Mouse (Mus musculus) megakaryocyte progenitor cell, adult 5-6 weeks (primary cell): ENCODE measurements around the gene Csf2. TPM values are rescaled to one million over a fixed set of nuclear protein-coding genes. Genes with fewer than 3 reads are reported as not detected.

ENCODE experiments used
- ATAC-seq: replicated peaks from 2 replicates; pipeline ENCODE4 v1.8.0; 2016; ENCODE audit warnings: mild to moderate bottlenecking, moderate TSS enrichment, inconsistent platforms; ENCODE audit not compliant: poor library complexity
- total RNA-seq, 2 experiments: library from RNA; stranded (forward) in 1 of 2; stranded (reverse) in 1 of 2; fragments of 157-497, 149-512 nt in 1 of 2; fragments of 200-1000 nt in 1 of 2; gene quantifications; 2 replicates each; pipeline versions ENCODE4 v1.2.3 to v1.2.4; 2015 to 2017

Gene Csf2
- total RNA-seq, 2 experiments from 2014 or later: not detected

DNA sequence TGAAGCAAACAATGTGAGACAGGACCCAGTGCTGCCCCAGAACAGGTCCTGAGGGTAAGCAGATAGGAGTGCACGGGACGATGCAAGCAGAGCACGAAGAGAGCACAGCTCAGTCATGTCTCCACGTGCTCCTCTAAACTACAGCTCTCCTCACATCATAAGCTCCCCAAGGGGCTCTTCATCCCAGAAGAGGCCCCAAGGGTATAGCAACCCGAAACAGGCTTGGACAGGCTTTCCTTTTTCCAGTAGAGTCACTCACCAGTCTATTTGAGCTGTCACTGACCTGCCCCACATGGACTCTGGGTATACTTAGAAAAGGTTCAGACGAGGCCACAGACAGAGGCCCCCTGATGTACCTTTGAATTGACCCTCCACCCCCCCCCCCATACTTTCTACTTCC is 5.0 kb downstream of the Csf2 start:
- no peak for ATAC-seq

DNA sequence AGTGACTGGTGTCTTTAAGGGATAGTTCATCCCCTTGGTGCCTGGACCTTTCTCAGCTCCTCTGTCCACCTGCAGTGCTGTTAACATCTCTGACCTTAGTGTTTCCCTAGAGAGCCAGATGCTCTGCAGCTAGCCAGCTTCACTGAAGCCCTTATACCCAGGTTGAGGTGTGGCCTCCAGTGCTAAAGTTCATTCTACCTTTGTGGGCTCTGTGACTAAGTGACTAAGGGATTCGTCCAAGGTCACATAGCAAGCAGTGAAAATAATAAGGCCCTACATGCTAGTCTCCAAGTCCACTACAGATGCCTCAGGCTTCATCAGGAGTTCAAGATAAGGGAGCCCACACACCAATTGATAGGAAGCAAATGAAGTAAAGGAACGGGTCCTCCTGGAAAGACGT is 7.0 kb downstream of the Csf2 start:
- ATAC-seq: no peak

DNA sequence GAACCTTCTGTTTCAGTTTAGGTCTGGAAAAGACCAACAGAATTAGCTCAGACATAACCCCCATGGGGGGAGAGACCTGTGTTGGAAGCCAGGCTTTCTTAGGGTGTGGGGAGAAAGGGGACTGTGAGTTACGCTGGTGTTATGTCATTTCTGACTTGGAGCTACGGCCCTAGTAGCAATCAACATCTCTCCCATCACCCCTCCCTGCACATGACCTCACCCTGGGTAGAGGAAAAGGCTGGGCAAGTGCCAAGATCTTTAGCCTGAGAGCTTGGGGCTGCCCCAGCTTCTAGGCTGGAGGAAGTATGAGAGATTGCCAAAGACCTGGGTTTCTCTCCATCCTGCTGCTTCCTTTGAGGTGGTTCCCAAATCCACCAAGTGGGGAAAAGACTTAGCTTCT is 12.5 kb downstream of the Csf2 start:
- ATAC-seq: peak; percentile 90

DNA sequence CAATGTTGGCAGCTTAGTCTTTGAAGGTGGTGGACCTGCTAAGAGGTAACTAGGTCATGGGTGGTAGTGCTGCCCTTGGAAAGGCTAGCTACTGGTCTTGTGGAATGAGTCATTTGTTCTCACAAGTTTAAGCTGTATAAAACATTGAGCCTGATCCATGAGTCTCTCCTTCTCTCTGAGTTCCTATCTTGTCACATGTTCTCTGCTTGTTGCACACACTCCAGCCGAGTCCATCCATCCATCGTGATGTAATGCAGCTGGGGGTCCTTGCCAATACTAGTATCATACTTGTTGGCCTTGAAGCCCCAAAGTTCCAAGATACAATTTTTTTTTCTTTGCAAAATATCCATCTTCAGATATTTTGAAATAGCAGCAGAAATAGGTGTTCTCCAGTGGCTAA is 22.0 kb downstream of the Csf2 start:
- ATAC-seq: no peak

DNA sequence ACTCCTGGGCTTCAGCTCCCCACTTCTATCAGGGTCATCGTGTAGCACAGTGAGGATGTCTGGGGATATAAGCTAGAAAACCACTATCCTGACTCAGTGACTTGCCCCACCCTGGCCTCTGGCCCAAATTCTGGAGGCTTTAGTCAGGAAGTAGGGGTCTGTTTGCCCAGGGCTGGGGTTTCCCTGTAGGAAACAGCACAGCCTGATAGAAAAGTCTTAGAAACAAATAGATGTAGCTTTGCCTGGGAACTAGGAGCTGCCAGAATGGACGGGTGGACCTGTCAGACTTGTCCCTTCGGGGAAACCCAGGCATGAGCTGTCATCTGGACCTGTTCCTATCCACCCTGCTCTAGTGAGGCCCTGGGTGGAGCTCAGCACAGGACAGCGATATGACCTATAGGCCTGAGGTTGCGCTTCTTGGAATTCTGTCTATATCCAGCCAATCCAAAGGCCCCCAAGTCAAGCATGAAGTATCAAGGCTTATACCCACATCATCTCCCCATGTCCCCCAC is 24.9 kb downstream of the Csf2 start:
- ATAC-seq: no peak

DNA sequence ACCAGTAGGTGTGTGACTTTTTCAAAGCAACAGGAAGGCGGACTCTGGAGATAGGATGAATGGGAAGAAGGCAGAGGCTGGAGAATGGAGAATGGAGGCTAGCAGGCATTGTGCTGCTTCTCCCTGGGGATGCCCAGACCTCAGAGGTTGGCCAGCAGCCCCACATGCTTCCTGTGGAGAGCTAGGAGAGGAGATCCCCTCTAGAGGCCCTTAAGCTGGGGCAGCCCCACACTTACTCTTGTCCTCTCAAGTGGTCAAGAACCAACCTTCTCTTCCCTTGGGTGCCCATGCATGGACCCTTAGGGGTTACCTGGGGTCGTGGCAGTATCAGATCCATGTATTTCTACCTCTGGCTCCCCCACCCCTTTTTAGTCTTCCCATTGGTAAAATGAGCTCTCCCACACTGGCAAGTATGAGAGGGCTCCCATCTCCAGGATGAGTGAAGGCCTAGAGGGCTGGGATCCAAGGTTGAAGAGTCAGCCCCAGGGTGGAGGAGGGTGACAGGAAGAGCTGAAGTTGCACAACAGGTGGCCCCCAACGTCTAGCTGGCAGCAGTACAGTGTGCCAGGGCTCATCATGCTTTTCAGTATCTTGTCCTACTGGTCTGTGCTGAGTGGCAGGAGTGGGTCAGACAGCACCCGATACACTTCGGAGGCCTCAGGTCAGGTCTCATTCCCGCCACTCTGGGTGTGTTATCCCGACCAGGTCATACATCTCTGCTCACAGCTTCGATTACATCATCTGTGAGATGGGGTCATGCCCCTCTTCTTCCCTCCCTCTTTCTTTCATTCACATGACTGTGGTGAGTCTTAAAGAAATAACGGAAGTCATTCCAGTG is 25.6 kb downstream of the Csf2 start:
- peak; percentile 46 for ATAC-seq

DNA sequence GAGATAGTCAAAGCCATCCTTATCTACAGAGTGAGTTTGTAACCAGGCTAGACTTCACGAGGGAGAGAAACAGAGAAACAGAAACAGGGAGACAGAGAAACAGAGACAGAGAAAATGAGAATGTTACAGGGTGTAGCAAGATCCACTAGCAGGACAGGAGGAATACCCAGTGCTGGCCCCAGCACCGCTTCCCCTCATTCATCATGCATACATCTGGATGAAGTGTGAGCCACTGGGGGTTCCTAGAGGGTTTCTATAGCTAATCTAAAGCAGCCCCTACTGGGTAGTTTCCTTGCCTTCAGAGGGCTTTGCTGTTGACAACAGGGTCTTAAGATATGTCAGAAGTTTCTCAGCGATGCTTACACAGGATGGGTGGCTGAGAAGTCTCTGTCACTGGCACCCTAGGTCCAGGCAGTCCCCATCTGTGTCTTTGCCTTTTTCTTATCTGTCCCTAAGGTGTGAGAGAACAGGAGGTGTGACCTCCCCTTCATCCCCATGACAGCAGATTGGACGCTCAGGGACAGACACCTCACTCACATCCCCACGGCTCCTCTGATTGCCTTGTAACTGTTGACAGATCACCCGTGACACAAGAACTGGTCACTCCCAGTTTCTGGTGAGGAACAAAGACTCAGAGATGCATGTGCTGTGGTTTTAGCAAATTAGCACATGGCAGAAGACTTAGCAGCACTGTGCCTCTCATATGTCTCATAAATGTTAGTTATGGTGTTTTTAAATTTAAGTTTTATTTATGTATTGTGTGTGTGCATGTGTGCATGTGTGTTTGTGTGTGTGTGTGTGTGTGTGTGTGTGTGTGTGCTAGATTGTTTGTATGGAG is 29.3 kb downstream of the Csf2 start:
- no peak; the same call in 1 of the 2 replicates for ATAC-seq

DNA sequence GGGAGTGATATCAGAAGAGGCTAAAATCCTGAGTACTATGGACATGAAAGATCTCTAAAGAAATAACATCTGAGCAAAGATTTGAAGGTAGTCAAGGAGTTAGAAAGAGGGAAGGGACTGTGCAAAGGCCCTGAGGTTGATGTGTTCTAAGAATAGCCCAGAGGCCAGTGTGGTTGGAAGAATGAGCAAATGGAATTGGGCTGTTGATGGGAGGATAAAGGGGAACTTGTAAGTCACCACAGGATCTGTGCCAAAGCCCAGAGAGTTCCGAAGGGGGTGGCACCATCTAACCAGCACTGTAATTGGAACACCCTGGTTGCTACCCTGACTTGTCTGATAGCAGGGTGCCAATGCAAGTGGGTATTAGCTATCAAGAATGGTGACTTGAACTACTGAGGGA is 30.3 kb downstream of the Csf2 start:
- ATAC-seq: peak; percentile 45

DNA sequence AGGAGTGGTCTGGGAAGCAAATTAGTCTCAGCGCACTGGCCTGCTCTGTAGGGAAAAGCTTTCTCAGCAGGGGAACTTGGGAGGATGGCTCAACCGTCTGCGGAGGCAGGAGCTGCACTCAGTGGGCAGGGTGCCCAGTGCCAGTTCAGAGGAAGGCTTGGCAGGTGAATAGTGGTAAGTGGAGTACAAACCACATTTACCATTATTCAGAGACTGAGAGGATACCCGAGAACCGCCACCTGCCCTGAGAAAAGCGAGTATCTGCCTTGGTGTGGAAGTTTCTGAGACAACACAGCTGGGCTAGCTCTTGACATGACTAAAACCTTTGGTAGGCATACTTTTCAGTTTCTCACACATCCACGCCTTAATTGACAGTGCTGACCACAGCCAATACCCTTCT is 32.1 kb downstream of the Csf2 start:
- ATAC-seq: no peak

DNA sequence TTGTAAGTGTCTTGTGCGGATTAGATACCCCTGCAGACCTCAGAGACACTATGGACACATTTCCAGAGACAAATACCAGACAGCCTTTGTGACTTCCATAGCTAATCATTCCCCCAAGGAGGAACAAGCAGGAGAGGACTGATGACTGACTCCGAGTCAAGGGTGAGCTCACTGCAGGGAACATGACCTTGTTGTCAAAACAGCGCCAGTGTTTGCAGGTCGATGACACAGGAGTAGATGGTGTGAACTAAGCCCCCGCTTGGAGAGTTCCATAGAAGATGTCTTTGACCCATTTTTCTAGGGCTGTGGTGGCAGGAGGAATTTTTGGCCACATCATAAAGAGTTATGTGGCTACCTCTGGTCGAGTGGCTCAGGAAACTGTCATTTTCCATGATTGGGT is 33.4 kb downstream of the Csf2 start:
- ATAC-seq: no peak

DNA sequence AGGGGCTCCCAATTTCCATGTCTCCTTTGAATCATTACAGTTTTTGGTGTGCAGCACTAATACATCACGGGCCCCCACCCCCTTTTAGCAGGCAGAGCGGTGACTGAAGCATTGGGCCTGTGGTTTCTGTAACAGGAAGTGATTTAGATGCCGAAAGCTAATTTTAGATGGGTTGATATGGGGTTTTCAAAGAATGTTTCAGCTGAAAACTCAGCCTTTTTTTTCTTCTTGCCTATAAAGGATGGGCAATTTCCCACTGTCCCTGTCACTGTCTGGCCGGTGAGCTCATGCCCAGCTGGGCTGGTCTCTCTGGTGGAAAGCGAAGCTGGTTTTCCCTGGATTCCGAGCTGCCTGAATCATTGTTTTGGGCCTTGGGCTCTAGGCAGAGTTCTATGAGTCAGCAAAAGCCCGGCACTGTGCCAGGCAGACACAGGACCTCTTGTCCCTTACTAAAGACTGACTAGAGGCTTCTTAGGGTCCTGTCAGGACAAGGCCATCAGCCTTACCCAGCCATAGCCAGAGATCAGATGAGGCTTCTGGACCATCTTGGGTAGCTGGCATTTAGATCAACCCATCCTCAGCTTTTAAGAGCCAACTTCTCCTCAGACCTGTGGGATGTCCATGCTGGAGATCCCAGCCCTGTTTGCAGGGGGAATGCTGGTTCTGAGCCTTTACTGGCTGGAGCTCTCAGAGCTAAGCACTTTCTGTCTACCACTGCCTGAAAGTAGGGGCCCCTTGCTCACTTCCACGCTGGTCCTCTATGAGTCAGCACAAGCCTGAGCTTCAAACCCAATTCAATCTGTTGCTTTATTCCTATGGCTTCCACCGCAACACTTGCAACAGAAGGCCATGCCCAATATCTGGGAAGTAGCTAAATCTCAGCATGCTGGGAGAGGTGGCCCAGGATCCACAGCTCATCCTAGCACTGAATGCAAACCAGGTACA is 34.7 kb downstream of the Csf2 start:
- peak; percentile 49 for ATAC-seq

DNA sequence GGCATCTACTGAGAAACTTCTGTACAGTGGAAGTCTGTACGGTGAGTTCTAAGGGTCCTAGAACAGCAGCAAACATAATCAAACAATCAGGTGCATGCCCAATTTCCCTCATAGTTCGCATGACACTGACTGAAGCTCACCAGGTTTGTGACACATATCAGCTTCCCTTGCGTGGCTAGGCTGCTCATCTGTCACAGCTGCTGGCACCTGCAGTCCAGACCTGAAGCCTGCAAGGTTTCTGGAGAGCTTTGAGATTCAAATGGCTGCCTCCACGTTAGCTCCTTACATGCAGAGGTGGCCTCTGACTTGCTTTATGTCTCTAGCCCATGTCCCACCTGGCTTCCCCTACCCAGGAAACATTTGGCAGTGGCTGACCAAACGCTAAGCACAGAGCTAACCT is 35.8 kb downstream of the Csf2 start:
- no peak for ATAC-seq

DNA sequence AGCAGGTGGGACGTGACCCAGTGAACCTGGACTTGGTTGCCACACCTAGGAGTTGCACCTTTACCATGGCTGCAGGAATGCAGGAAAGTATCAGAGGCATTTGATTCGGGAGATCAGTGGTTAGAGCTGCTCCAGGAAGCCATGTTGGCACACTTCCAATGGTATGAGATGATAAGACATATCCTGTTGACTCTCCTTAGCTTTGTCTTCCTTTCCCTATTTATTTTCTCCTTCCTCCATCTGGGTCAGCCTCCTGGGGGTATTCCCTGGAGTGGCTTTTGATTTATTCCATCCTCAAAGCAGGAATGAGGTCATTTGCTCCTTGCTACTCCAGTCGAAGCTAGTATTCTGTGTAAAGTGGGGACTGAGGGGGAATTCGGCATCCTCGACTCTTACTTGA is 42.5 kb downstream of the Csf2 start:
- ATAC-seq: no peak

DNA sequence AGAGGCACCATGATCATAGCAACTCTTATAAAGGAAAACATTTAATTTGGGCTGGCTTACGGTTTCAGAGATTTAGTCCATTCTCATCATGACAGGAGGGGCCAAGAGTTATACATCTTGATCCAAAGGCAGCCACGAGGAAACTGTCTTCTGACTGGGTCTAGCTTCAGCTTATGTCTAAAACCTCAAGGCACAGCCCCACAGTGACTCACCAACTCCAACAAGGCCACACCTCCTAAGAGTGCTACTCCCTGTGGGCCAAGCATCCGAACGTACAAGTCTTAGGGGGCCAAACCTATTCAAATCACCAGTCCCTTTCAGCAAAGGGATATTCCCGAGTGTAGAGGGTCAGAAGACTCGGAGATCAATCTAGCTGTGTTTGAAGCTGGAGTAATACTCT is 44.1 kb downstream of the Csf2 start:
- no peak for ATAC-seq

DNA sequence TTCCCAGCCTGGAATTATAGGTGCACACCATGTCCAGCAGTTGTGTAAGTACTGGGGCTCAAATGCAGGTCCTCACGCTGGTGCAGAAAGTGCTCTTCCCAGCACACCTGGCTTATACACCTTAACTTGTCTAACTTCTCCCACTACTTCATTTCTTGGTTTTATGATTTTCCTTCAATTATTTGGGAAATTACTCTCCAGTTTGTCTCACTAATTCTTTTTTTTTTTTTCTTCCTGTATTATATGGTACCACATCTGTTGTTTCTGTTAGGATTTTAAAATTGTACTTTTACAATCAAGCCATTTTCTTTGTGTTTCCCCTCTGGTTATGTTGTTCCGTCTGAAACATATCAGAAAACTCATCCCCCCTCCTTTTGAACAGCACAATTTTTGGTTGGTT is 44.7 kb downstream of the Csf2 start:
- ATAC-seq: no peak

DNA sequence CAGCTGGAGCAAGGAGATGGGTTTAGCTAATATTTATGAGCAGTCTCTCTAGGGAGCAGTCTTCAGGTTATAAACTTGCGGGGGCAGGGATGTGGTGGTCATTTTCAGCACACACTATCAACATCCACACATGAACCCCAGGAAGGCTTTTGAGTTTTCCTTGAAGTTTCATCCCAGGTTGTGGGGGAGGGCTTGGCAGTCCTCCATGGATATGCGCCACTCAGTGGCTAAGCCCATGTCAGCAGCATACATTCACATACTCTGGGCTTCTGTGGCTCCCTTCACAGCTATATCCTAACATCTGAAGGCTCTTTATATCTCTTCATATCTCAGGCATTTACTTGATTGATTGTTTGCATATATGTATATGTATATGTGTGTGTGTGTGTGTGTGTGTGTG is 46.3 kb downstream of the Csf2 start:
- no peak for ATAC-seq

DNA sequence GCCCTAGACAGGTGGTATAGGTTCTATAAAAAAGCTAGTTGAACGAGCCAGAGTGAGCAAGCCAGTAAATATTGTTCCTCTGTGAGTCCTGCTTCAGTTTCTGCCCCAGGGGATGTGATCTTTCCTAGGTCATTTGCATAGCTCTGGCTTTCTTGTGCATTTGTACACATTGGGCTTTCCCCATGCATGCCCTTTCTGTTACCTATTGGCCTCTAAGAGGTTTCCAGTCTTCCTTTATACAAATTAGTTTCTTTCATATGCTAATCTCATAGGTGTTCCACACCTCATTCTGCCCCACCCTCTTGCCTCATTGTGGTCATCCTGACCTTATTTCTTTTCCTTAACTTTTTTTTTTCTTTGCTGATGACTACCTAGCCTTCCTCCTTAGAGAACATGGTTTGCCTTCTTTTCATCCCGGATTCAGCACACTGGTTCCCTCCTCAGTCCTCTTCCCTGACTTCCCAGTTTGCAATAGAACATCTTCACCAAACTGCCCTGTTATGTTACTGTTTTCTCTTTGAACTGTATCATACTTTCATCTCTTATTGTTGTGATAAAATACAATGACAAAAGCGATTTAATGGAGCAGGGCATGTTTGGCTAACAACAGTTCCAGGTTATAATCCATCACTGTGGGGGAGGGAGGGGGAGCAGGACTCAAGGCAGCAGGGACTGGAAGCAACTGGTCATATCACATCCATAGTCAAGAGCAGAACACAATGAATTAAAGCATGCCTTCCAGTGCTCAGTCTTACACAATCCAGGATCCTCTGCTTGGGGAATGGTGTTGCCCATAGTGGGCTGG is 47.4 kb downstream of the Csf2 start:
- ATAC-seq: no peak

DNA sequence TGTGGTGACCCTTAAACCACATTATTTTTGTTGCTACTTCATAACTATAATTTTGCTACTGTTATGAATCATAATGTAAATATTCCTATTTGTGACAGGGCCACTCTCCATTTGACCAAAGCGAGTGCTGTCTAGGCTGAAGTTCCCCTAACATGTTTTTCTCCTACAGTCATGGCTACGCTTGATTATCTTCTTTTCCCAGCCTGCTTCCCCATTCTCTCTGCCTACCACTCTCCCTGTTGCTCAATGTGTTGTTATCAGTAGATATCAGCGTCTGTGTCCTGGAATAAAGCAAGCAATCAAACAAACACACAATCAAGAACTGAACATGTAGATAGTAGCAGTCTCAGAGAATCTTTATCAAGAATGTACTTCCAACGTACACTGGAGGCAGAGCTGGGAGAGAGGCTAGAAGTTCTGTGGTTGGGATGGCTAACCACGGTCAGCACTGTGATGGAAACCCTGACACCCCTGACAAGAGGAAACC is 48.1 kb downstream of the Csf2 start:
- ATAC-seq: peak; percentile 95
